Mouse (Mus musculus) C2C12 (cell line): ENCODE data around the gene Bcr.

Experiments
- CEBPB ChIP-seq: IDR thresholded peaks from one replicate; pipeline ENCODE4 v1.6.1; 2011; ENCODE audit warnings: low read depth, mild to moderate bottlenecking, control low read depth, moderate library complexity
- CTCF ChIP-seq: IDR thresholded peaks from one replicate; pipeline ENCODE4 v1.5.1; 2011; ENCODE audit not compliant: control insufficient read depth, insufficient read depth, insufficient read length
- FOSL1 ChIP-seq: IDR thresholded peaks from one replicate; pipeline ENCODE4 v1.8.0; 2011; ENCODE audit warnings: mild to moderate bottlenecking, low read length; ENCODE audit not compliant: poor library complexity, insufficient read depth, severe bottlenecking
- MAX ChIP-seq: IDR thresholded peaks from one replicate; pipeline ENCODE4 v1.6.1; 2011; ENCODE audit warnings: mild to moderate bottlenecking, control low read depth
- MYOD1 ChIP-seq: IDR thresholded peaks from one replicate; pipeline ENCODE4 v1.6.1; 2011; ENCODE audit warnings: low read depth; ENCODE audit not compliant: control insufficient read depth, insufficient read length
- USF1 ChIP-seq: IDR thresholded peaks from one replicate; pipeline ENCODE4 v1.6.1; 2011; ENCODE audit warnings: low read depth, mild to moderate bottlenecking, control low read depth, moderate library complexity

DNA sequence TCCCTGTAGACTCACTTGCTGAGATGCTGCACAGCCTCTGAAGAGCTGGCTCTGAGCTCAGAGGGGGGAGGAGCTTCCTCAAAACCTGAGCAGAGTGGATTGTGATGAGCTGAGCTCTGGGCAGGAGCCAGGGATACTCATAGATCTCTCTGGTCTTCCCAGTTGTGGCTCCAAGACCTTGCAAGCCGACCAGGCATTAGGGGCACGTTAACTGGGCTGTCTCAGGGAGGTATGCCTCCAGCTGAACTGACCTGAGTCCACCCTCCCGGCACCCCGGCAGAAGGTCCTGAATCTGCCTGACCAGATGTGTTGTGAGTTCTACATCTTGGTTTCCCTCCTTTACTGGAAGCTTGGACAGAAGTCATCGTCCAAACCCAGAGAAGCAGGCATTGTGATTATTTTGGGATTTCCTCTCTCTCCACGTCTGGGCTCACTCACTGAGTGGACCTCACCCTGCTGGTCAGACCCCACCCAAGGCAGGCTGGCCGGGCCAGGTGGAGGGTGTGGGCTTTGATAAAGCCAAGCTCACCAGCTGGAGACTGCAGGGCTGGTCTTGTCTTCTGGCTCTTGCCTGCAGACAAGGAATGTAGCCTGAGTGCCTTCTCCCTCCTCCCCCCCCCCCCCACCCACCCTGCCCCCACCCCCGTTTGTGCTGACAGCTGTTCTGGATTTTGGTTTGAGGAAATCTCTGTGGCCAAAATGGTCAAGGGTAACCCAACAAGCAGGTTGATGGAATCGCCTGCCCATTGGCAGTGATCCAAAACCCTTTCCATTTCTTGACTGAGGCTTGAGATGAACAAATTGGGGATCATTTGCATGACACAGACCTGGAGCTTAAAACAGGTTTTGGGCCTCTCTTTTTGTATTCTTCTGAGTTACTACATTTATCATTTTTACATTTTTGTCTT, 44.1 kb downstream of the Bcr start:
- no peak for TF ChIP-seq CEBPB
- TF ChIP-seq CTCF: no peak
- TF ChIP-seq USF1: no peak
- TF ChIP-seq MYOD1: no peak
- no peak for TF ChIP-seq FOSL1
- no peak for TF ChIP-seq MAX
